Mouse (Mus musculus): ENCODE results near the gene Mettl24. TPM values are rescaled to one million over a fixed set of nuclear protein-coding genes. Genes with fewer than 3 reads are reported as not detected.

Gene Mettl24
- polyA plus RNA-seq, 1 experiment = not detected

DNA sequence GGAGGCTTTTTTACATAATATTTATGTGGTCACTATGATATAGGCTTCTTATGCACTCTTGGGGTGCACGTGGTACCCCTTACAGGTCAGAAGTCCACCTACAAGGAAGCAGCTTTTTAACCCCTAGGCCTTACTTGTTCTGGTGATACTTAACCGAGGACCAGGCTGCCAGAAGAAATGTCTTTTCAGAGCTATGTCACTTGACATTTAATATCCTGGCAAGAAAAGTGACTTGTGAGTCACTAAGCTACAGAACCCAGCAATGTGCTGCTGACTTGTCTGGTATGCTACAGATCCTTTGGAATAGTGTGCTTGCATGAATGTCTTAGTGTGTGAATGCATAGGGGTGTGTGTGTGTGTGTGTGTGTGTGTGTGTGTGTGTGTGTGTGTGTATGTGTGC, 4.3 kb downstream of the Mettl24 start:
- TF ChIP-seq CTCF (IDR thresholded peaks at IDR 0.05; ENCODE audit: control insufficient read depth, insufficient read depth, low read length) (no peak), POLR2A (IDR thresholded peaks at IDR 0.05; ENCODE audit: borderline replicate concordance, control insufficient read depth, low read depth, low read length) (no peak)
- WGBS = 58% methylated on average over 2 of the region's 2 CpGs

GRCm38 (mm10) chr10:40688266-40688665, 5.2 kb downstream of the Mettl24 start:
- TF ChIP-seq CTCF (IDR thresholded peaks at IDR 0.05; ENCODE audit: control insufficient read depth, insufficient read depth, low read length) (no peak), POLR2A (IDR thresholded peaks at IDR 0.05; ENCODE audit: borderline replicate concordance, control insufficient read depth, low read depth, low read length) (no peak)

More for the DNA sequence above, 4.3 kb downstream of the Mettl24 start:
- Histone ChIP-seq H3K4me1 (ENCODE audit: control insufficient read depth, insufficient read depth, low read length) (no peaks in the 10 kb centered on the region; the same call in 1 of the 2 replicates), H3K27ac (ENCODE audit: control insufficient read depth, insufficient read depth, low read depth, low read length, poor library complexity) (no peak overlapping the region), H3K4me3 (replicated peaks; ENCODE audit: control insufficient read depth, low read depth, low read length) (no peak overlapping the region)

DNA sequence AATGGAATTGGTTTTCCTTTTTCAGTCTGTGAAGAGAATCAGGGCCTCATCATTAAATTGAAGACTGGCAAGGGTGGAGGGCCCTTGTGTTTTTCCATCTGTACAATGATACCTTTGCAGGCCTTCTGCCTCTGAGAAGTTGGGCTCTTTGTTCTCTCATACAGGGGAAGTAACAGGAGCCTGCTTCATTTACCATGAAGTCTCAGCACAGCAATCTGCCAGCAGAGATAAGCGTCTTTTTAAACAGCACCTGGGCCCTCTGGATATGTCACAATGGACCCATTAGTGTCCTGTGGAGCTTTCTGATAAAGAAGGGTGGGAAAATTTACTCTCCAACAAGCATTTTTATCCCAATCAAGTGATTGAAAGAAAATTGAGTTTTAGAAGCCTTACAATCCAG, 5.8 kb downstream of the Mettl24 start:
- 66% methylated on average over 1 of the region's 1 CpGs for WGBS
- Histone ChIP-seq H3K27ac (ENCODE audit: control insufficient read depth, insufficient read depth, low read depth, low read length, poor library complexity) (no peak overlapping the region), H3K4me1 (ENCODE audit: control insufficient read depth, insufficient read depth, low read length) (no peaks in the 10 kb centered on the region), H3K4me3 (replicated peaks; ENCODE audit: control insufficient read depth, low read depth, low read length) (no peak overlapping the region)
- no peak for TF ChIP-seq POLR2A (IDR thresholded peaks at IDR 0.05; ENCODE audit: borderline replicate concordance, control insufficient read depth, low read depth, low read length)
- no peak for TF ChIP-seq CTCF (IDR thresholded peaks at IDR 0.05; ENCODE audit: control insufficient read depth, insufficient read depth, low read length)

More at GRCm38 (mm10) chr10:40688266-40688665, 5.2 kb downstream of the Mettl24 start:
- H3K4me3 ChIP-seq (replicated peaks; ENCODE audit: control insufficient read depth, low read depth, low read length) = no peak overlapping the region
- WGBS = 84% methylated on average over 6 of the region's 6 CpGs
- no peak overlapping the region for H3K27ac ChIP-seq (ENCODE audit: control insufficient read depth, insufficient read depth, low read depth, low read length, poor library complexity)
- no peaks in the 10 kb centered on the region for H3K4me1 ChIP-seq (ENCODE audit: control insufficient read depth, insufficient read depth, low read length)

DNA sequence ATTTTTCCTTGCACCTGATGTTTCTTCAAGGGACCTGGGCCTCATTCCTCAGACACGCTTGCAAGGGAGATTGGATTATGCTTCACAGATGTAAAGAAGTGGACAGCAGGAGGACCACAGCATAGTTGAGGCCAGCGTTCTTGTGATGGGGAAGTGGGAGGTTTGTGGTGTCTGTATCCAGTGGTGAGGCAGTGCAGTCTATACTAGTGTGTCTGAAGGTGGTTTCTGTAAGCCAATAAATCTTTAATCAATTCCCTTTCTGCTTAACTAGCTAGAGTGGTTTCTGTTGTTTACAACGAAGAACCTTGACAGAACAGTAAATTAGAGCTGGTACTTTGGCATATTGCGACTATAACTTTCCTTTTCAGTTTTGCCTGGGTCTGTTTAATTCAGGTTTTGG, 15.6 kb downstream of the Mettl24 start:
- 31% methylated on average over 4 of the region's 4 CpGs for WGBS
- no peak overlapping the region for H3K4me3 ChIP-seq (replicated peaks; ENCODE audit: control insufficient read depth, low read depth, low read length)
- no peaks in the 10 kb centered on the region for H3K4me1 ChIP-seq (ENCODE audit: control insufficient read depth, insufficient read depth, low read length)
- TF ChIP-seq POLR2A (IDR thresholded peaks at IDR 0.05; ENCODE audit: borderline replicate concordance, control insufficient read depth, low read depth, low read length) (no peak), CTCF (IDR thresholded peaks at IDR 0.05; ENCODE audit: control insufficient read depth, insufficient read depth, low read length) (no peak)
- no peak overlapping the region for H3K27ac ChIP-seq (ENCODE audit: control insufficient read depth, insufficient read depth, low read depth, low read length, poor library complexity)

DNA sequence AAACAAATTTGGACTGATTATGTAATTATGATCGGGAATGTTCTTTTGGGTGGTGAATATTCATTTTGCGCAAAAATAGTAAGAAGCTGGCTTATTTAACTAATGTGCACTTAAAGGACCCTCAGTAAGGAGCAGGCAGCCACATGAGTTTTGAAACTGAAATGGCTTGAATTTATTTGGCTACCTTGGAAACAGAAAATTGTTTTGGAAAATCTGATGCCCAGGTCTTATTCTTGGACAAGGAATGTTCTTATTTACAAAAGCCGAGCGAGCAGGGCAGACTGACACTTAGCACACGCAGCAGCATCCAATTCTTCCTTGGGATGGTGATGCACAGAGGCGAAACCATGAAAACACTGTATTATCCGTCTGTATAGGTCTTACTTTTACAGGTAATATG, 28.0 kb downstream of the Mettl24 start:
- WGBS = 84% methylated on average over 7 of the region's 7 CpGs

GRCm38 (mm10) chr10:40713018-40713608, 30.0 kb downstream of the Mettl24 start:
- TF ChIP-seq CTCF (IDR thresholded peaks at IDR 0.05; ENCODE audit: control insufficient read depth, insufficient read depth, low read length) (no peak), POLR2A (IDR thresholded peaks at IDR 0.05; ENCODE audit: borderline replicate concordance, control insufficient read depth, low read depth, low read length) (no peak)
- Histone ChIP-seq H3K27ac (ENCODE audit: control insufficient read depth, insufficient read depth, low read depth, low read length, poor library complexity) (no peak overlapping the region), H3K4me3 (replicated peaks; ENCODE audit: control insufficient read depth, low read depth, low read length) (no peak overlapping the region), H3K4me1 (ENCODE audit: control insufficient read depth, insufficient read depth, low read length) (no peaks in the 10 kb centered on the region)
- WGBS = 57% methylated on average over 9 of the region's 9 CpGs

More for the DNA sequence above, 28.0 kb downstream of the Mettl24 start:
- TF ChIP-seq POLR2A (IDR thresholded peaks at IDR 0.05; ENCODE audit: borderline replicate concordance, control insufficient read depth, low read depth, low read length) (no peak), CTCF (IDR thresholded peaks at IDR 0.05; ENCODE audit: control insufficient read depth, insufficient read depth, low read length) (no peak)
- H3K4me3 ChIP-seq (replicated peaks; ENCODE audit: control insufficient read depth, low read depth, low read length) = no peak overlapping the region
- H3K27ac ChIP-seq (ENCODE audit: control insufficient read depth, insufficient read depth, low read depth, low read length, poor library complexity) = no peak overlapping the region
- H3K4me1 ChIP-seq (ENCODE audit: control insufficient read depth, insufficient read depth, low read length) = no peaks in the 10 kb centered on the region

- 79% methylated on average over 9 of the region's 9 CpGs for WGBS
Observed at GRCm38 (mm10) chr10:40713829-40714228, 30.7 kb downstream of the Mettl24 start.

GRCm38 (mm10) chr10:40715151-40715550, 32.1 kb downstream of the Mettl24 start:
- no peak overlapping the region for H3K4me3 ChIP-seq (replicated peaks; ENCODE audit: control insufficient read depth, low read depth, low read length)
- WGBS = 69% methylated on average over 4 of the region's 4 CpGs
- no peaks in the 10 kb centered on the region for H3K4me1 ChIP-seq (ENCODE audit: control insufficient read depth, insufficient read depth, low read length)
- H3K27ac ChIP-seq (ENCODE audit: control insufficient read depth, insufficient read depth, low read depth, low read length, poor library complexity) = no peak overlapping the region
- TF ChIP-seq POLR2A (IDR thresholded peaks at IDR 0.05; ENCODE audit: borderline replicate concordance, control insufficient read depth, low read depth, low read length) (no peak), CTCF (IDR thresholded peaks at IDR 0.05; ENCODE audit: control insufficient read depth, insufficient read depth, low read length) (no peak)

More at GRCm38 (mm10) chr10:40713829-40714228, 30.7 kb downstream of the Mettl24 start:
- Histone ChIP-seq H3K27ac (ENCODE audit: control insufficient read depth, insufficient read depth, low read depth, low read length, poor library complexity) (no peak overlapping the region), H3K4me3 (replicated peaks; ENCODE audit: control insufficient read depth, low read depth, low read length) (no peak overlapping the region), H3K4me1 (ENCODE audit: control insufficient read depth, insufficient read depth, low read length) (no peaks in the 10 kb centered on the region)
- TF ChIP-seq CTCF (IDR thresholded peaks at IDR 0.05; ENCODE audit: control insufficient read depth, insufficient read depth, low read length) (no peak), POLR2A (IDR thresholded peaks at IDR 0.05; ENCODE audit: borderline replicate concordance, control insufficient read depth, low read depth, low read length) (no peak)
